Comparison of ENCODE assay signal across 8 mouse cellular contexts in the genomic region with DNA sequence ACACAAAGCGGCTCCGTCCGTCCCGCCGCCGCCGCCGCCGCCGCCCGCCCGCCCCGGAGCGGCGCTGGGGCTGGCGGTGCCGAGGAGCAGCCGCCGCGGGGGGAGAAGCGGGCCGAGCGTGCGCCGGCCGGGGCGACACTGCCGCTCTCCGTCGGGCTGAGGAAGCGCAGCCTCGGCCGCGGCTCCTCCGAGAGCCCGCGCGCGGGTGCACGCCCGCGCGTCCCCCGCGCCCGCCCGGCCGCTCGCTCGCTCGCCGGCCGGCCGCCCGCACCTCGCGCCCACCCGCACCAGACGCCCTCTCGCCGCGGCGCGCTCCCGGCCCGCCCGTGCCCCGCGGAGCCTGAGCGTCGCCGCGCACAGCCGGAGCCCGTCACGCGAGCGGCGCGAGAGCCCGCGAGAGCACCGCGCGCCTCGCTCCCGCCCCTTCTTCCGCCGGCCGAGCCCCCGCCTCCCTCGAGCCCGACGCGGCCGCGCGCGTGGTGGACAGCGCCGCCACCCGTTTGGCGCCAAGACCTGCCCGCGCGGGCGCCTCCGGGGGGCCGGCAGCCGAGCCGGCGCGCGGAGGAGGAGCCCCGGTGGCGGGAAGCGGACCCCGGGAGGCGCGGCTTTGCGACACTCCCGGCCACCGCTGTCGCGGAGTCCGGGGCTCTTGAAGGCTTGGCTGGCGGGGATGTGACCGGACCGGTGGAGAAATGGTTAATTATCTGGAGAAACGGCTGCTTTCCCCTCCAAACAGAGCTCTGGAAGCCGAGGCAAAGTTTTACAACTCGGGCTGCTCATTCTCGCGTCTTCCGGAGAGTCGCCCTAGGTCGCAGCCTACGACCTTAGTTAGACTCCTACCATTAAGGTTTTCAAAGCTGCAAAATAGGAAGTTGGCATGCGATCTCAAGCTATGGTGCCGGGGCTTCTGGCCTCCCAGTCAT. TPM values are rescaled to one million over a fixed set of nuclear protein-coding genes. Genes with fewer than 3 reads are reported as not detected.
DNase-seq lines count a peak whose midpoint lies in the region; ATAC-seq and TF ChIP-seq lines count a peak whose summit lies in the region.

A gene (minus strand): TSS at position 438 of the 923 bp plus-strand sequence.

- no peak for TF ChIP-seq POLR2A in limb, embryonic 14.5 days (IDR thresholded peaks at IDR 0.05; ENCODE audit: borderline replicate concordance, extremely low read depth, insufficient read depth, insufficient read length)

- peak within 1 kb of the TSS; percentile 72 for H3K4me2 ChIP-seq in embryonic facial prominence, embryonic 14.5 days (ENCODE audit: low read depth, low read length)
- peak within 1 kb of the TSS; percentile 70 for H3K4me2 ChIP-seq in limb, embryonic 14.5 days (replicated peaks; ENCODE audit: low read depth, low read length, severe bottlenecking)
- peak within 1 kb of the TSS; percentile 59 for H3K4me2 ChIP-seq in midbrain, postnatal 0 days (ENCODE audit: low read depth, low read length, poor library complexity, severe bottlenecking)

- H3K27ac ChIP-seq in embryonic facial prominence, embryonic 14.5 days (replicated peaks; ENCODE audit: low read depth, low read length) = peak within 1 kb of the TSS; percentile 97
- peak within 1 kb of the TSS; percentile 90 for H3K27ac ChIP-seq in limb, embryonic 14.5 days (replicated peaks; ENCODE audit: low read depth, low read length)
- H3K27ac ChIP-seq in midbrain, postnatal 0 days (ENCODE audit: low read depth, low read length) = peak within 1 kb of the TSS; percentile 80

- H3K4me3 ChIP-seq in embryonic facial prominence, embryonic 14.5 days (ENCODE audit: low read depth, low read length) = peak within 1 kb of the TSS; percentile 96
- peak within 1 kb of the TSS; percentile 98 for H3K4me3 ChIP-seq in limb, embryonic 14.5 days (replicated peaks; ENCODE audit: low read length)
- peak within 1 kb of the TSS; percentile 98 for H3K4me3 ChIP-seq in midbrain, postnatal 0 days (ENCODE audit: low read depth, low read length)

- H3K9me3 ChIP-seq in embryonic facial prominence, embryonic 14.5 days (ENCODE audit: control insufficient read depth, low read length) = no peaks in the 10 kb centered on the region
- no peaks in the 10 kb centered on the region for H3K9me3 ChIP-seq in limb, embryonic 14.5 days (ENCODE audit: control insufficient read depth, low read length)
- no peaks in the 10 kb centered on the region for H3K9me3 ChIP-seq in midbrain, postnatal 0 days (ENCODE audit: low read length)

- H3K36me3 ChIP-seq in embryonic facial prominence, embryonic 14.5 days (ENCODE audit: control insufficient read depth, insufficient read depth, low read length) = peaks cover 21% of the 10 kb centered on the region
- peaks cover 15% of the 10 kb centered on the region; the same call in 1 of the 2 replicates for H3K36me3 ChIP-seq in limb, embryonic 14.5 days (ENCODE audit: control insufficient read depth, insufficient read depth, low read length)
- H3K36me3 ChIP-seq in midbrain, postnatal 0 days (ENCODE audit: insufficient read depth, low read length) = no peaks in the 10 kb centered on the region

- peaks cover 8% of the 10 kb centered on the region; the same call in 1 of the 2 replicates for H3K4me1 ChIP-seq in embryonic facial prominence, embryonic 14.5 days (ENCODE audit: control insufficient read depth, insufficient read depth, low read length)
- H3K4me1 ChIP-seq in limb, embryonic 14.5 days (ENCODE audit: control insufficient read depth, insufficient read depth, low read length) = peaks cover 10% of the 10 kb centered on the region
- H3K4me1 ChIP-seq in midbrain, postnatal 0 days (ENCODE audit: insufficient read depth, low read length) = peaks cover 5% of the 10 kb centered on the region; the same call in 1 of the 2 replicates

- 1% methylated on average over 15 of the region's 140 CpGs for WGBS in embryonic facial prominence, embryonic 14.5 days
- WGBS in limb, embryonic 14.5 days = 0% methylated on average over 41 of the region's 140 CpGs
- 1% methylated on average over 55 of the region's 140 CpGs for WGBS in midbrain, postnatal 0 days

- peak; percentile 42 for TF ChIP-seq CTCF in midbrain, postnatal 0 days (IDR thresholded peaks at IDR 0.05)

- peak; percentile 93 for ATAC-seq in embryonic facial prominence, embryonic 14.5 days (ENCODE audit: low read depth)
- ATAC-seq in limb, embryonic 14.5 days (ENCODE audit: low FRiP score, low read depth) = peak; percentile 90
- peak; percentile 94 for ATAC-seq in midbrain, postnatal 0 days (ENCODE audit: low FRiP score)

- H3K9ac ChIP-seq in embryonic facial prominence, embryonic 14.5 days (ENCODE audit: low read depth, low read length) = peak within 1 kb of the TSS; percentile 99
- H3K9ac ChIP-seq in limb, embryonic 14.5 days (ENCODE audit: low read depth, low read length, severe bottlenecking) = peak within 1 kb of the TSS; percentile 97
- peak within 1 kb of the TSS; percentile 86 for H3K9ac ChIP-seq in midbrain, postnatal 0 days (replicated peaks; ENCODE audit: low read length, poor library complexity, severe bottlenecking)

- H3K27me3 ChIP-seq in embryonic facial prominence, embryonic 14.5 days (replicated peaks; ENCODE audit: control insufficient read depth, insufficient read depth, low read length) = no peaks in the 10 kb centered on the region
- no peaks in the 10 kb centered on the region for H3K27me3 ChIP-seq in limb, embryonic 14.5 days (ENCODE audit: control insufficient read depth, insufficient read depth, low read length)
- no peaks in the 10 kb centered on the region for H3K27me3 ChIP-seq in midbrain, postnatal 0 days (ENCODE audit: insufficient read depth, low read length)

- DNase-seq in 3T3-L1 (ENCODE audit: low read depth, low spot score) = peak; percentile 79
- DNase-seq in adrenal gland, postnatal 4 days (ENCODE audit: low spot score in 2 of 2) = peak; percentile 73 to 80
- DNase-seq in embryonic facial prominence, embryonic 14.5 days (ENCODE audit: low spot score) = peak; percentile 95
- DNase-seq in heart, adult 8-10 months (ENCODE audit: low spot score) = peak; percentile 72
- DNase-seq in kidney, adult 9 months = peak; percentile 80
- DNase-seq in limb, embryonic 14.5 days (ENCODE audit: low spot score) = peak; percentile 88
- peak; percentile 92 for DNase-seq in midbrain, postnatal 0 days (ENCODE audit: low spot score)
- peak; percentile 79 to 87 for DNase-seq in spleen, postnatal 14 days (ENCODE audit: low spot score in 2 of 2)

RNA-seq across cellular contexts. Expression of the gene that starts here (rescaled TPM):
- total RNA-seq in adrenal gland, postnatal 4 days (2021) = 100 to 1,000 TPM; 120 to 134 TPM
- polyA plus RNA-seq in embryonic facial prominence, embryonic 14.5 days (2014; fragmentation: Nextera tagmentation; extraction: Ambion mirVana) = 69.3 and 75.4 TPM in 2 replicates
- total RNA-seq in heart, adult 8-10 months (2022) = 10 to 100 TPM; 53.1 to 64.7 (median 62.6) TPM
- polyA plus RNA-seq in limb, embryonic 14.5 days (2012; rRNA removed) = 90.6 and 90.8 TPM in 2 replicates
- polyA plus RNA-seq in limb, embryonic 14.5 days (2014; fragmentation: Nextera tagmentation; extraction: Ambion mirVana) = 82.7 and 95.3 TPM in 2 replicates
- 66.5 and 78.7 TPM in 2 replicates for total RNA-seq in midbrain, postnatal 0 days (2014; rRNA removed)
- polyA plus RNA-seq in midbrain, postnatal 0 days (2015; fragmentation: Nextera tagmentation; extraction: Ambion mirVana) = 16.5 and 21.2 TPM in 2 replicates

Comparison
In these comparisons a context has a peak if more than half of its experiments do, and no peak if none do; other contexts are left out.
1. Peak in every context shown above with its lines: DNase-seq, ATAC-seq, H3K4me3 ChIP-seq and H3K27ac ChIP-seq.